Mouse (Mus musculus) liver, adult (tissue): ENCODE results near the gene Tgfbr3.

ENCODE experiments used
- GATA4 ChIP-seq: IDR thresholded peaks from 2 replicates; pipeline ENCODE4 v1.6.1; 2014; ENCODE audit warnings: mild to moderate bottlenecking, low read length; ENCODE audit not compliant: insufficient replicate concordance

The Tgfbr3 gene

DNA sequence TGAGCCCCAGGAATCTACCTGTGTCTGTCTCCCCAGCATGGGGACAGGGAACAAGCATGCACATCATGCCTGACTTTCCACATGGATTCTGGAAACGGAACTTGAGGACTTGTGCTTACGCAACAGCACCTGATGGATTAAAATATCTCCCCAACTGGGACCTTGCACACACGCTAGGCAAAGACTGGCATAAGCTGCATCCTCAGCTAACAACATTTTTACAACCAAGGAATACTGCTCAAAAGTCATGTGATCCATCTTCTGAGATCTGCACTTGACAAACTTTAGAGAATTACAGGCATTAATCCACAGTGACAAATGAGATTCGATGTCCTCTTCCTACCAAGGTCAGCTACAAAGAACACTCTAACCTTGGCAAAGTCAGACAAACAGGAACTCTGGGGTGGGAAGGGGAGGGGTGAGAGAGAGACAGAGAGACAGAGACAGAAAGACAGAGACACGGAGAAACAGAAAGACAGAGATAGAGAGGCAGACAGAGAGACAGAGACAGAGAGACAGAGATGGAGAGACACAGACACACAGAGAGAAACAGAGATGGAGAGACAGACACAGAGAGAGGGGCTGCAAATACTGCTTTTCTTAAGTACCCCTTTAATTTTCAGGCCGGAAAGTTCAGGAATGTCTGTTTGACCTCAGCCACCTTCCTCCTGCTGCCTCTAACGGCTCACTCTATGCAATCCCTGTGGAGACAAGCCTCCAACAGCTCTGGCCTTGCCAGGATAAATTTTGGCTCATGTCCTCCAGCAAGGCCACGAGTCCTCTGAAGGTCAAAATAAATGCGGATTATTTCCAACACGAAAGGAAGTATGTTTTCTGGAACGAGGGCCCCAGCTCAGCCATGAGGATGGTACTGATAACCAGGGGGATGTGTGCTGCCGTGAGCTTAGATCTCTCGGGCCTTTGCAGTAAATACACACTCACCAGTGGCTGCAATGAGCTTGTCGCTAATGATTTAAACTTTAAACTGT is 55.8 kb downstream of the Tgfbr3 start:
- peak; percentile 64; the same call in 1 of the 2 replicates for TF ChIP-seq GATA4

DNA sequence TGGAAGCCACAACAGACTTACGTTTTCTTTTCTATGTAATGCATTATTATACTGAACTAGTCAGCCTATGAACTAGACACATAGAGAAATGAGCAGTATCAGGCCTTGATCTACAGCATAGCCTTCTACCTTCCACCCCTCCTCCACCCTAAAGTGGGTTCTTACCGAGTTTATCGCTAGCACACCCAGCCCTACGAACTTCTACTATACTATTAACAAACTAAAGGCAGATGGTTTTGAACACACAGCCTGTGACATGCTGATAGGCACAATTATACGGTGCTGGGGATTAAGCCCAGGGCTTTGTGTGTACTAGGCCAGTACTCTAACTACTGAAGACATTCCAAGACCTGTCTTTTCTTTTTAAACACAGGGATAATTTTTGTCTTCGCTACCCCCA is 59.2 kb downstream of the Tgfbr3 start:
- TF ChIP-seq GATA4 = no peak

DNA sequence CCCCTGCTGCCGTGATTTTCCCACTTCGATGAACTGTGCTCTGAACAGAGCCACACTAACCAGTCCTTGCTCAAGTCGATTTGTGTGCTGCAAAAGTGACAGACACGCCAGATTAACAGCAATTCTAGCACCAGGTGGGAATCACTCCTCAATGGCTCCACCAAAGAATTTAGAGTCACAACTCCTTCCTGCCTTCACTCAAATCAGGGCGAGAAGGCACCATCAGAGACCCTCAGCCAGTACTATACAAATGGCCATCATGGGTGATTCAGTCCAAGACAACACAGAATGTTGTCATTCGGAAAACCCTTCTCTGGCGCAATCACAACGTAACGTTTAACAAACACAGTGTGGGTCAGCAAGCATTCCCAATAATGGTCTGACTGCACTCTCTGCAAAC is 60.4 kb downstream of the Tgfbr3 start:
- no peak for TF ChIP-seq GATA4

GRCm38 (mm10) chr5:107227580-107227979 is 61.8 kb downstream of the Tgfbr3 start:
- TF ChIP-seq GATA4 = no peak

- no peak for TF ChIP-seq GATA4
Observed at GRCm38 (mm10) chr5:107224820-107225417, 64.5 kb downstream of the Tgfbr3 start.

DNA sequence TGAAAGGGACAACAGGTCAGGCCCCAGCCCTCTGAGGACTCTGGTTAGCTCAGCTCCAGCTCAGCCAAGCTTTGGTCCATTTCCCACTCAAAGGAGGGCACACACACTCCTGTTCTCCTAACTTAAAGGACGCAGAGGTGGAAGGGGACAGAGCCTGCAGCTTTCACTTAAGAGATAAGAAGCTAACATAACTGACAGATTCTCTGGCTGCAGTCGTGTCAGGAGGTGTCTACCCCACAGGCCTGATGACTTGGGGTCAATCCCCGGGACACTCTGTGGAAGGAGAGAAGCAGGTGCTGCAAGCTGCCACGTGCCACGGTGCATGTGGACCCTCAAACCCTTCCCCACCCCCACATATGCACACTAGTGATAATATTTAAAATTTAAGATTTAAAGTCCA is 65.3 kb downstream of the Tgfbr3 start:
- TF ChIP-seq GATA4 = no peak

DNA sequence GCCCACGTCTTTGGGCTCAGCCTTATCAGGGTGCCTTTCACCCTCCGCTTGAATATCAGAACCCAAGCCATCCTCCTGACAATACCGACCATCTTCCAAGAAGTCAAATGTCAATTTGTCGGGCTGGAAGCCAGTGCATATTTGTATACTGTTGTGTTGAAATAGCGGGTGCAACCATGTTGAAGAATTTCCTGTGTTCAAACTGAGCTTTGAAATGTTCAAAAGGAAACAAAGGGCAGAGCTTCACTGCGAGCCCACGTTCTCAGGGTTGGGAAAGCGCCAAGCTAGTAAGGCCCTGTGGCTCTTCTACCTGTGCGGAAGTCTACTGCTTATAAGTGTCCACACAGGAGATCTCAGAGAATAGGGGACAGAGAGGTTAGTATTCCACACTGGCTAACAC is 66.4 kb downstream of the Tgfbr3 start:
- TF ChIP-seq GATA4 = no peak

DNA sequence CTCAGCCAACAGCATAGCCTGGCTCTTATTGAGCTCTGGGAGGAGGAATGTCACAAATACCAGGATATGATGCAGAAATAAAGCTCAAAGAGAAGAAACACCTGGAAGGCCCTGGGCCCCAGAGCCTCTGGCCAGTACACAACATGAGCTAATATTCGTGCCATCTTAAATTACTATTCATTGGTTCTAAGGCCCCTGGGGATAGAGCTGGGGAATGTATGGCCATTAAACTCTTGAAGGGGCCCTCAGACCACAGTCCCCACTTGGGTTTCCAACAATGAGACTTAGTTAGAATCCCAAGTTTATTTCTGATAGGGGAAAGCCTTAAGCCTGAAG is 66.8 kb downstream of the Tgfbr3 start:
- no peak for TF ChIP-seq GATA4

GRCm38 (mm10) chr5:107221892-107222669 is 67.3 kb downstream of the Tgfbr3 start:
- no peak for TF ChIP-seq GATA4

GRCm38 (mm10) chr5:107220936-107221335 is 68.5 kb downstream of the Tgfbr3 start:
- TF ChIP-seq GATA4 = no peak

- no peak for TF ChIP-seq GATA4
Observed at GRCm38 (mm10) chr5:107219883-107220282, 69.5 kb downstream of the Tgfbr3 start.

DNA sequence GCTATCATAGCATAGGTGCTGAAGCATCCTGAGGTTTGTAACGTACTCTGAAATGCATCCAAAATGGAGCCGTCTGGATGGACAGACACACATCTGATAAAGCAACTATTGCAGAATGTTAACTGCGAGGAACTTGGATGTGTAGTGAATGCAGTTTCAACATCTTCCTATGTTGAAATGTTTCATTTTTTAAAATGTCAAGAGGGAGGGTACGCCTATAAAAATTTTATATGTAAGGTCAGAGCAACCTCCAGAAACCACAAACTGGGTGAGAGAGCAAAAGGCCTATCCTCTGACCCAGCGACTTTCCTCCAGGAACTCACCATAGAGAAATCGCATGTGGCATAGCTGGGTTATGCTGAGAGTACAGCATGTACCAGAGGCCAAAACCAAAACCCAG is 70.1 kb downstream of the Tgfbr3 start:
- no peak for TF ChIP-seq GATA4

DNA sequence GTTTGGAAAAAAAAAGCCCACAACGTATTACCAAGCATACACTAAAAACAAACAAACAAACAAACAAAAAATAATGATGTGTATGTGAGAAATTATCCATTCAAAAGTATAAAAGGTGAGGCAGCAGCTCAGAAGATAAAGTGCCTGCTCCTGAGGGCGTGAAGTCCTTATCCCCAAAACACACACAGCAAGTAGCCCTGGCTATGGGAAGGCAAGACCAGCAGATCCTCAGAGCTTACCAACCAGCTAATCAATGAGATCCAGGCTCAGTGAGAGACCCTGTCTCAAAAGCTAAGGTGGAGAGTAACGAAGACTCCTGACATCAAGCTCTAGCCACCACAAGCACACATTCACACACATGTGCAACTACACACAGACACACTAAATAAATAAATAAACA is 70.8 kb downstream of the Tgfbr3 start:
- no peak for TF ChIP-seq GATA4

GRCm38 (mm10) chr5:107217139-107217538 is 72.3 kb downstream of the Tgfbr3 start:
- no peak for TF ChIP-seq GATA4

DNA sequence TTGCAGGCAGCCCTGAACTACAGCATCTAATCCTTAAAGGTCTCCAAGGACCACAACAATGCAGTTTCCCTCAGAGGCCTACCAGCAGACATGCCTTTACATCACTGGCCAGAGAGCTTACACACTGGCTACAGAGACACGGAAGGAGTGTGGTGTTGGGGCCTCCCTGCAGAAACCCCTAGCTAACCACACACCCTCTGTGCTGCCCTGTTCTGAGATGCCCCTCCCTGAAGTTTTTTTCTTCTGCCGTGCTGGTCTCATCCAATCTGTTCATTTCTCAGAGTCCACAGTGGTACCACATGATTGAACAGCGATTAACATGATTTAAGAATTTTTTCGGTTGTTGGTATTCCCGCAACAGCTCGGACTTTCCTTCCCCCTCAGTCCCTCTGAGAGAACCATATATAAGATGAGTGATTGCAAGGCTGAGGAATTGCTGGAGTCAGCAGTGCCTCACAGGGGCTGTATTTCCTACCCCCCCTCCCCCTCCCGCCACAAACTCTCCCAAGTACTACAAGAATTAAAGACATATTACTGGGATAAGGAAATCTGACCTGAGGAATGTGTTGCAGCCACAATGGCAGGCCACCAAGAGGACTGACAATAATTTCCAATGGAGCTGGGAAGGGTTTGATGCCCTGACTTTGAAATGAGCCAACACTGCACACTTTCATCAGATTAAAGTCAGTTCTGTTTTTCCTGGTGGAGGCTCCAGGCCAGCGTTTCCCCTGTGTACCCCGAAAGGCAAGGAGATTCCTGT is 75.9 kb downstream of the Tgfbr3 start:
- TF ChIP-seq GATA4 = no peak
